Mouse (Mus musculus) MN1 (cell line): ENCODE results near the gene Cdk7.
A peak's percentile ranks its signal among the peaks of the same experiment; 100 is the strongest.
"Not testable (repeated sequence)": the region's sequence is repeated elsewhere in the genome, so short reads cannot be mapped to it uniquely, and the experiment has no call there.

Source experiments
- DNase-seq: peaks from one replicate; pipeline ENCODE4 v3.0.0-alpha.2; 2016; ENCODE audit warnings: low spot score

Cdk7 gene

GRCm38 (mm10) chr13:100730861-100731176 lies at the start of gene Cdk7:
TSS of gene Cdk7 (minus strand) at chr13:100730939.
- DNase-seq = peak; percentile 99

DNA sequence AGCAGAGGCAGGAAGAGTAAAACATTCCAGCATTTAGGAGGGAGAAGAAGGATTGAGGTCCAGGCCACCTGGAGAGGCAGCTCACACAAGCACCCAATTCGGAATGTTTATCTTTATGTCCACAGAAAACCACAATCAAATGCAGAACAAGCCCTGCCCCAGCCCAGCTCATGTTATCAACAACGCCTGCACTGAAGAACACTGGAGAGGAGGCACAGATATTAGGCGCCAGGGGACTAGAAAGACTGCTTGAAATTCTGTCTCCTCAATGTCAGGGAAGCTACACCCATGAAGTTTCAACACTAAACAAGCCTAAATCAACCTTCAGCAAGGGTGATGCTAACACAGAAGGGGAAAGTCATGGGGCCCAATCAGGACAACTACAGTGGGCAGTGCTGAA lies 46.8 kb upstream of the Cdk7 start:
- no peak for DNase-seq

GRCm38 (mm10) chr13:100776710-100777109 lies 46.0 kb upstream of the Cdk7 start:
- no peak for DNase-seq

DNA sequence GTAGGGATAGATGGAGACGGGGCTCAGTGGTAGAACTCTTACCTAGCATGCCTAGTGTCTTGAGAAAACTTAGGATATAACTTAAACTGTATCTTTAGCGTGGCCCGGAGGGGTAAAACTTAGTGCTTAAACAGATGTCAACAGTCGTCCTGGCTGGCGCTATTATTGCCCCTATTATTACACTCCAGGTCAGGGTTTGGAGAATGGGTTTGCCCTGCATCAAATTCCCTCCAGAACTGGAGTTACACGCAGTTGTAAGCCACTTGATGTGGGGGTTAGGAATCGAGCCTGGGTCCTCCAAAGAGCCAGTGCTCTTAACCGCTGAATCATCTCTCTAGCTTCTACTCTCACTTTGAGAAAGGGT lies 45.3 kb upstream of the Cdk7 start:
- DNase-seq = no peak

DNA sequence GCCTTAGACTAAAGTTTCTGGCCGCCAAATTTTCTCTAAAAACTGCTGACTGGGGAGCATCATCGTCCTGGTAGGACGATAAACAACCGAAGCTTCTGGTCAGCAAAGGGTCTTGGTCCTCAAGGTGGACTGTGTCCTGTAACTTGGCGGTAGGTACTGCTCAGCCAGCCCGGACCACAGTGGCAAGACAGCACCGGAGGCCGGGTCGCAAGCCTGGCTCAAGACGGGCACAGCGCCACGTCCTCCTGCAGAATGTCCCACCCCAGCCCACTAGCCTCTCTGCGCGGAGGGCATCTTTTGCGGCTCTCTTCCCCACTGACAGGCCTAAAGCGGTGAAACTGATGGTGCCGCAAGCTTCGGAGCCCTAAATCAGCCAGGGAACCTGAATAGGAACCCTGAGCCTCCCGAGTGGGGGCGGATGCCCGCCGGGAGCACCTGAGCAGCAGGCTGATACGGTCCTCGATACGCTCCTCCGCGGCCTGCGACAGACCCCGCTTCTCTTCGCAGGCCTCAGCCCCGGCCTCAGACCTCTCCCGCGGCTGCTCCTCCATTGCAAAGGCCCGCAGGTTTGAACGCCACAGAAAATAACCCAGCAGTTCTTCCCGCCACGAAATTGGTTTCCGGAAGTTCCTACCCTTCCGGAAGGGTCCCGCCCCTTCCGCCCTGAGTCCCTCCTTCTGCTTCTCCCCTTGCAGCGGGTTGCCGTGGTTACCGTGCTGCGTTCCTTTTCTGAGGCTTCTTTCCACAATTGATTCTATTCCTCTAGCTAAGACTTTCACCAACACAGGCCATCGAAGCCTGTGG lies 44.7 kb upstream of the Cdk7 start, which contains the start of gene Cenph:
TSS of gene Cenph (minus strand) at position 648 of the 804 bp plus-strand sequence.
- DNase-seq = peak; percentile 94

DNA sequence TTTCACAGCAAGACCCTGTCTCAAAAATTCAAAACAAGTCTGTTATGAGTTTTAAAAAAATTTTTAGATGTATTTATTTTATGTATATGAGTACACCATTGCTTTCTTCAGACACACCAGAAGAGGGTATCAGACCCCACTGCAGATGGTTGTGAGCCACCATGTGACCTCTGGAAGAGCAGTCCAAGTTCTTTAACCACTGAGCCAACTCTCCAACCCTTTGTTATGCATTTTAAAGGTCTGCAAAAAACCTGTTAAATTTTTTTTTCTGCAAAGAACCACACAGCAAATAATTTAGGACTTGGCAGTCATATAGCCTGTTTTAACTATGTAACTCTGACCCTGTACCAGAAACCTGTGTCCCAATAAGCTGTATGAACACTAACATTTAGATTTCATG lies 44.0 kb upstream of the Cdk7 start:
- no peak for DNase-seq

- DNase-seq = no peak
Observed at GRCm38 (mm10) chr13:100755329-100755728, 24.6 kb upstream of the Cdk7 start.

DNA sequence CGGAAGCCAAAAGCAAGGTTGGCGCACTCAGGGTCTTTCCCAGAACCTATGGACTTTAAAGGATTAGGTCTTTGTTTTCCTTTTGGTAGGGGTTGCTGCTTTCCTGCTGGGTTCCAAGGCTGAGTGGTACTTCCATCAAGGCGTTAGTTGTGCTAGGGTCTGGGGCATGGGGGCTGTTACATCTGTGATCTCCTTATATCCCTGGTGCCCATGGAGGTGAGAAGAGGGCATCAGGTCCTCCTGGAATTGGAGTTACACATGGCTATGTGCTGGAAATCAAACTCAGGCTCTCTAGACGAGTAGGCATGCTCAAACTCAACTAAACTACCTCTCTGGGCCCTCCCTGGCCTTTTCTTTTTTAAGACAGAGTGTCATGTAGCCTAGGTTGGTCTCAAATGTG lies 23.4 kb upstream of the Cdk7 start:
- no peak for DNase-seq

DNA sequence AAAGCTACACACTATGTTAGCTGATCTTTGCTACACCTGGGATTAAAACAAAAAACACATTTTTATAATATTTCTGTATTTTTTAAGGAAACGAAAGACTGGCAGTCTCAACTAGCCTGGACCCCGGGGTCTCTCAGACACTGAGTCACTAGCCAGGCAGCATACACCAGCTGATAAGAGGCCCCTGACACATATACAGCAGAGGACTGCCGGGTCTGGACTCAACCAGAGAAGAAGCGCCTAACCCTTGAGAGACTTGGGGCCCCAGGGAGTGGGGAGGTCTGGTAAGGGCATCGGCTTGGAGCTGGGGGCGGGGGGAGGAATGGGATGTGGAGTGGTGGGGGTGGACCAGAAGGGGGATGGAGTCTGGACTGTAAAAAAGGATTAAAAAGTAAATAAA lies 22.3 kb upstream of the Cdk7 start:
- DNase-seq = no peak

DNA sequence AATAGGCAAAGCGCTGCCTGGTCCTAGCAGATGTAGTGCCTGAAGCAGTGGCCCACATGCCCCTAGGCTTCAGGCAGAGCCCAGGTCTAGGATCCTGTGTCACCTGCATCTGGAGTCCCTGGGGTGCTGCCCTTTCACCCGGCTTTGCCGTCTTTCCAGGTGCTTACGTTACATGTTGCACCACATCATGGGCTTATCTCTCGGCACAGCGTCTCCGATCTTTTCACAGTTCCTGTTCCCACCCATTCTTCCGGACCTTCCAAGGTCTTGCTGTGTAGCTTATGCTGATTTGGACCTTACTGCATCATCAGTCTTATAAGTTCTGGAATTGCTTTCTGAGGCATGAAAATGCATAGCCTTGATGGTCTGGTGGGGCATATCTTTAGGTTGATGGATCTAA lies 21.8 kb upstream of the Cdk7 start:
- DNase-seq = no peak

GRCm38 (mm10) chr13:100751402-100751801 lies 20.7 kb upstream of the Cdk7 start:
- no peak for DNase-seq

DNA sequence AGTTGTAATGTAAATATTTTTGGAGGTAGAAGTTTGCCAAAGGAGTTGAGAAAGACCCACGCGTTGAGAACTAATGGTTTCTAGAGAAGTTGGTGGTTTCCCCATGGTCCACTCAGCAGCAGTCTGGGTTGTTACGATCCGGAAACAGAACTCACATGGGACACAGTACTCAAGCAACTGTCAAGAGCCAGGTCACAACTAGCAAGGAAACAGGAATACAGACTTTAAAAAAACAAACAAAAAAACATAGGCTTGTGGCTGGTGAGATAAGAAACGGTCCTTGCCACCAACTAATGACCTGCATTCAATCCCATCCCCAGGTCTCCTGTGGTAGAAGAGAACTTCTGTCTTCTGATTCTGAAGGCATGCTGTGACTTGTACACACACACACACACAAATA lies 20.1 kb upstream of the Cdk7 start:
- no peak for DNase-seq

GRCm38 (mm10) chr13:100748638-100749037 lies 17.9 kb upstream of the Cdk7 start:
- DNase-seq = no peak

- DNase-seq = no peak
Observed at GRCm38 (mm10) chr13:100746090-100746489, 15.4 kb upstream of the Cdk7 start.

DNA sequence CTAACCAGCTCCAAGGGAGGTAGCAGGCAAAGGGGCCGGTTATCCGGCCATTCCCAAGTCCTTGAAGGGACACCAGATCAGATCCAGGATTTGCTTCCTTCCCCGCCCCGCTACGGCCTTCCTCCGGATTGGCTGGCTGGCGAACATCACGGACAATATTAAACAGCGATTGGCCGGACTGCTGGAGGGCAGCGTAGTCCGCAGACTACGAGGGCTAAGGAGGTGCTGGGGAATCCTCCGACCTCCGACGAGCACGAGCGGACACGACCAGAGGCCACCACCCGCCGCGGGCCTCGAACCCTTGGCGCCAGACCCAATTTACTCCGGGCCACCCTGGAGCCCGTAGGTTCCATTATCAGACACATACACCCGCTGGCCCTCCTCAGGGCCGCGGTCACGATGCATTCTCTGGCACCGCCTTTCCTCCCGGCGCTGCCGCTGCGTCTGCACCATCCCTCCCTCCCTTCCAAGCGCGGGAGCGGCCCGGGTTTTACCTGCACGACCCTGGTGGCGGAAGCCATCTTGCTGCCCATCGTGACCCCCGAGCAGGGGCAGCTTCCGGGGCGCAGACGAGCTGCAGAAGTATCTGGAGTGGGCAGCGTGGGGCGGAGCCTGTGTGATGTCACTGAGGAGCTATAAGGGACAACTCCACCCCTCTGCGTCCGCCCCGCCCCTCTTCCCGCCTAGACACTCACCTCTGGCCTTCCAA lies 13.5 kb upstream of the Cdk7 start, which contains the start of gene Mrps36:
TSS of gene Mrps36 (minus strand) at position 624 of the 709 bp plus-strand sequence.
- peak; percentile 97 for DNase-seq

GRCm38 (mm10) chr13:100743346-100744035 lies 12.8 kb upstream of the Cdk7 start:
- peak; percentile 19 for DNase-seq

- no peak for DNase-seq
Observed at GRCm38 (mm10) chr13:100742831-100743230, 12.1 kb upstream of the Cdk7 start.

DNA sequence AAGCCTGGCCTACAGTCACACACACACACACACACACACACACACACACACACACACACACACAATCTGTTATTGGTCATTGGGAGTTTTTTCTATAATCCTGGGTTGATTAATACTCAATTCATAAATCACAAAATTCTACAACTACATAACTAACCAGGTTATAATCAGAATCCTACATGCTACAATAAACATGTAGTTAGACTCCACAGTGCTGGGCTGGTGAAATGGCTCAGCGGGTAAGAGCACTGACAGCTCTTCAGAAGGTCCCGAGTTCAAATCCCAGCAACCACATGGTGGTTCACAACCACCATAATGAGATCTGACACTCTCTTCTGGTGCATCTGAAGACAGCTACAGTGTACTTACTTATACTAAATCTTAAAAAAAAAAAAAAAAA lies 2.0 kb upstream of the Cdk7 start:
- DNase-seq = no peak

DNA sequence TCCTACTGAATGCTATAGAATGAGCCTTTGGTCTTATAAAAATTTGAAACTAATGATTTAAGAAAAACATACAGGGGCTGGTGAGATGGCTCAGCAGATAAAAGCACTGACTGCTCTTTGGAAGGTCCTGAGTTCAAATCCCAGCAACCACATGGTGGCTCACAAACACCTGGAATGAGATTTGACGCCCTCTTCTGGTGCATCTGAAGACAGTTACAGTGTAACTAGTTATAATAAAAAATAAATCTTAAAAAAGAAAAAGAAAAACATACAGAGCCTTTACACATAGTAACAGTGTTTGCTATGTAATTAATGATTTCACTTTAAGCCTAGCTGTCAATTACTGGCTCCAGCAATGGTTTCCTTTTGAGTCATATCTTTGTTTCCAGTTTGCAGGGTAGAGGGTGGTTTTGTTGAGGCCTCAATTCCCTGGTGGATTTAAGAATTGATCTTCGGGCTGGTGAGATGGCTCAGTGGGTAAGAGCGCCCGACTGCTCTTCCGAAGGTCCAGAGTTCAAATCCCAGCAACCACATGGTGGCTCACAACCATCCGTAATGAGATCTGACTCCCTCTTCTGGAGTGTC lies 815 bp upstream of the Cdk7 start:
- DNase-seq = not testable (repeated sequence)

DNA sequence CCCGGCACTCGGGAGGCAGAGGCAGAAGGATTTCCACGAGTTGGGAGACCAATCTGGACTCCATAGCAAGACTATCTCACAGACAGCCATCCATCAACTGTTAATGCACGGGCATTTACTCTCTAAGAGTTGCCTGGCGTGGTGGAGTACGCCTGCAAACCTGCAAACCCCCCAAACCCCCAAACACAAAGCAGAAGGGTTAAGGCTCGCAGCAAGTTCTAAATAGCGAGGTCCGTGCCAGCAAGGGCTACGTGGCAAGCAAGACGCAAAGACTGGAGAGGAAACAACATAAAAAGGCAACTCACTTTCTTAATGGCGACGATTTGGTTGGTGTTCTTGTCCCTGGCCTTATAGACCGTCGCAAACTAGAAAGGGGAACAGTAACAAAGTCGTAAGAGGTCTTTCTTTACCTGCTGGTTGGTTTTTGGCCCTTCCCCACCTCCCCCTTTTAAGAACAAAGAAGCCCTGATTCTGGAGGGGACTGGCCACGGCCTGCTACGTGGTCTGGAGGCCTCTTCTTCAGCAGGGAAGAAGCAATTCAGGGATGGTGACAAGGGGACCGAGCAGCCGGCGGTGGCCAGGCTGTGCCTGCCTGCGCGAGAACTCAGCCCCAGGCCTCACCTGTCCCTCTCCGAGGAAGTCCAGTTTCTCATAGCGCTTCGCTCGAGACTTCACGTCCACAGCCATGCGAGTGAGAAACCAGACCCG lies 432 bp downstream of the Cdk7 start:
- peak; percentile 17 for DNase-seq

DNA sequence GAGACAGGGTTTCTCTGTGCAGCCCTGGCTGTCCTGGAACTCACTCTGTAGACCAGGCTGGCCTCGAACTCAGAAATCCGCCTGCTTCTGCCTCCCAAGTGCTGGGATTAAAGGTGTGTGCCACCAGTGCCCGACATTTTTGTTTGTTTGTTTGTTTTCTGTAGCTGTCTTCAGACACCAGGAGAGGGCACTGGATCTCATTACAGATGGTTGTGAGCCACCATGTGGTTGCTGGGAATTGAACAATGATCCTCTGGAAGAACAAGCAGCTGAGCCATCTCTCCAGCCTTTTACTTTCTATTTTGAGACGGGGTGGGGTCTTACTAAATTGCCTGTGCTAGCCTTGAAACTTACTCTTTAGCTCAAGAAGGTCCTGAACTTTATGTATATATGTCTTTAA lies 2.2 kb downstream of the Cdk7 start:
- not testable (repeated sequence) for DNase-seq

GRCm38 (mm10) chr13:100728086-100728485 lies 2.7 kb downstream of the Cdk7 start:
- no peak for DNase-seq
